Mouse (Mus musculus): ENCODE measurements at regions not wholly inside any gene's neighbourhood (a gene's known extent, or its start where the extent isn't known, plus 50 kb on each side); places are given as distances from the start of the nearest gene placed in this dataset.

DNA sequence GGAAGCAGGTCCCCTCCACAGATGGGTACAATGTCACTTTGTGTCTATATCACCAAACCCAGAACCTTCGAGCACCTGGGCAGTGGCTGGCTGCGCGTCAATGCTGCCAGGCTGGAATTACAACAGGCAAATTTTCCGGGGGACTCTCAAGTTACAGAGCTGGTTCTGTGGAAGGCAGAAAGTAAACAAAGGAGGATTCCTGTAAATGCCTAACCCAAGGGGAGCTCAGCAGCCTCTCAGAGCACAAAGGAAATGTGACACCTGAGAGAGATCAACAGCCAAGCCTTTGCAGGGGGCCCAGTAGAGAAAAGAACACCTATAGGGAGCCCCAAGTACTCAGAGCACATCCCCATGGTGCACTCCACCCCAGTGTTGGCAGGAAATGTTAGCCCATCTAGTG is 70.7 kb downstream of the Setd4 start:
- no peak for DNase-seq

DNA sequence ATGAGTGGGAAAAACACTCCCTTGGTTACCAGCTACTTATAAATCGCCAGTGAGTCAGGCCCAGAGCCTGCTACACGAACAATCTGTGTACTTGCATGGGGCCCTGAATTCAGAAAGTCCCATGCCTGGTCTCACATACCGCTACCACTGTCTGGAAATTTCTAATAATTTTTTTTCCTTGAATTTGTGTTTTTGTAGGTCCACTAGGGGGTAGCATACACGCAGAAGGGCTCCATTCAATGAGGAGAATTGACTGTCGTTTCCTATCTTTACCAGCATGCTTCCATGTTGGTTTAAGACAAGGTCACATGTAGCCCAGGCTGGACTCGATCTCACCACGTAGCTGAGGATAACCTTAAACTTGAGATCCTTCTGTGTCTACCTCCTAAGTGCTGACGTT is 71.9 kb downstream of the Setd4 start:
- no peak for DNase-seq

DNA sequence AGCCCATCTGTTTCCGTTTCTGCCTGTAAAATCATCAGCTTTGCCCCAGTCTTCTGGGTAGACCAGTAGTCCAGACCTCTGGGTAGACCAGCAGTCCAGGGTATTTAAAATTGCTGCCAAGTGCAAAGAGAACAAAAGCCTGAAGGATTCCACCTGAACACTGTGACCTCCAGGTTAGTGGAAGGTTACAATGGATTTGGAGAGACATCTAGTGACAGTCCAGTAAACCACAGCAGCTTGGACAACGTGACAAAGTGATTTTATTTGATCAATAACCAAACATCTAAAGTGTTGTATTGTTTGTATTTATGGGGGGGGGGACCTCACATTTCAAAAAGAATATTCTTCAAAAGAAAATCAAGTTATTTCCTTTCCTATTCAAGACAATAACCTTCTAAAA is 81.4 kb downstream of the Setd4 start:
- DNase-seq: no peak

DNA sequence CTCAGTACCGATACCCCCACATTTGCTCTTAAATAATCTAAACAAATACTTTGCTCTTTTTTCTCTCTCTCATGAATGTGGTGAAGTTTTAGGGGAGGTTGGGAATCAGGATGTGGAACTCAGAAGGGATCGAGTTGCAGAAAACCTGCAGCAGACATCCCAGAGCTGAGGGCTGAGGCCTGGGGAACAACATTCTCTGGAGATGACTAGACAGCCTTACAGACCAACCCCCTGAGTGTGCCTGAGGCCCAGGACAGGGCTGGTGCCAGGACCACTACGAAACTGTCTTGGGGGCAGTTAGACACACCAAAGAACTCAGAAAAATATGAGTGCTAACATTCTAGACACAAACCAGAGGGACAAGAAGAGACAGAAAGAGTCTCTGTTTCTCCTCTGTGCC is 83.4 kb downstream of the Setd4 start:
- DNase-seq: no peak

DNA sequence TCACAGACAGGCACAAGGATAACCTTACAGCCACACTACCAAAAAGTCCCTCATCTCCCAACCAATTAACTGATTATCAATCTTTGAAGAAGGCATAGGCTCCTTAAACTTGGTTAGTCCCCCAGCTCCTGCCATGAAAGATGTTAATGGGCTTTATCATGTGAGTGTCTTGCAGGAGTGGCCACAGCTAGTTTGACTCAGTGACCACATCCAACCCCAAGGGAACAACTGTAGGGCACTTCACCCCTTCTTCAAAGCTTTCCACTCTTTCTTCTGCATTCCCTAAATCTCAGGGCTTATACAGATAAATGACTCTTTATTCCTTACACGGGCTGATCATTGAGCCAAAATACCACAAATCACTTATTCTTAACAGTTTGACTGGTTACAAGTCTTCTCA is 85.2 kb downstream of the Setd4 start:
- no peak for DNase-seq

DNA sequence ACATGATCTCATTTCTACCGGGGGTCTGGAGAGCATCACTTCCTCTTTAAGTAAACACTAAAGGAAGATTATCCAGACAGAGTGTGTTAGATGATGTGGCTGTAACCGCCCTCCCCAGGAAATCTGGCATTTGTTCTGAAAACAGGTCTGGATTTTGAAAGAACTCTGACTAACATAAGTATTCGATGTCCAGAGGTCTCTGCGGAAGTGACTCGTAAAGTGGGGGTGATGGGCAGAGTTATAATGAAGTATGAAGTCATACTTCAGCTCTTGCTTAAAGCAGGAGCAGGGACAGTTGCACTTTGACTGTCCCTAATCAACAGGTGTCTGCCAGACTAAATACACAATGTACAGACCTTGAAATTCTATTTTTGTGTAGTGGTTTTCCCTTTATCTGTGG is 87.1 kb downstream of the Setd4 start:
- no peak for DNase-seq

DNA sequence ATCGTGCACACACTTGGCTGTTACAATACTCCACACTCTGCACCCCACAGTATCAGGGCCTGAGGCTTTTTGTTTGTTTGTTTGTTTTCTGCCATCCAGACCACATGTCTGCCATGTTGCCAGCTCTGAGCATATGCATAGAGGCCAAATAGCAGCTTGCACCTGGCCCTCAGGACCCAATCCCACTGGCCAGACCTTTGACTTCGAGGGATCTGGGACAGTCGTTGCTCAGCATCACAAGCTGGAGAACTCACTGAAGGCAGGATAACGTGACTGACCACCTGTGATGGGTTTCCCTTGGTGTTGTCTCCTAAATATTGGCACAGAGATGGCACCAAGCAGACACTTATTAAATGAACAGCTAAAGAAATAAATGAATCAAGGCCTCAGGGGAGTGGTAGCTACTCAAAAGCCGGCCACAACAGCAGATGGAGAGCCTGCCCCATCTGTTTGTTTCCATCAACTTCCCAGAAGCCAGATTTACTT is 88.4 kb downstream of the Setd4 start:
- DNase-seq: no peak

DNA sequence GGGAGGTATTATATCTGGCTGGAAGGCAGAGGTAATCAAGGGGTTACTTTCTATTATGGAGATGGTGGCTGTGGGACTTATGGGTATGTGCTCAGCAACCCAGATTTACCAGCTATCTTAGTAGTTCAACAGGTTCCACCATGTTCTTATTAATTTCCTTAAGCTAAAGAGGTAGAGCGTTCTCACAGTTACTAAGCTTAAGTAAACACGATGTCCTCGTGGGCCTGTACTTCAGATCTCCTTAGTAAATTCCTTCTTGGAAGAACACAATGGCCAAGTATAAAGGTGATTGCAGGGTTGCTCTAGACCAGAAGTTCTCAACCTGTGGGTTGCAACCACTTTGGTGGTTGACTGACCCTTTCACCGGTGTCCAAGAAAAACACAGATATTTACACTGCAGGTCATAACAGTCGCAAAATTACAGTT is 90.2 kb downstream of the Setd4 start:
- DNase-seq: no peak

DNA sequence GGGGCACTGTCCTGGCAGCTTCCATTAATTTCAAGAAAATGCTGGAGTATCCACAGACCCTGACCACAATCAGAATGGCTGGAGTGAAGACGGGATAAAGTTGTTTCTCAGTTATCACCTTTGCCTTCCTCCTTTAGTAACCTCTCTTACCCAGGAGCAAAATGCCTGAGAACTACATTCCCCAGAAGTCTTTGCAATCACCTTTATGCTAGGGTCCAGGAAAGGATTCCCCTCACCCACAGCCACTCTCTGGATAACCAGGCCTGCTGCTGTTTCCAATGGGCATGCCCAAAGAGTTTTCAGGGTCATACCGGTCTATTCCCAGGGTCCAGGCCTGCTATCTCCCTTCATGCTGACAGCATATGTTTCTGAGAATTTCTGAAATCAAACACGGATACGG is 91.9 kb downstream of the Setd4 start:
- no peak for DNase-seq

DNA sequence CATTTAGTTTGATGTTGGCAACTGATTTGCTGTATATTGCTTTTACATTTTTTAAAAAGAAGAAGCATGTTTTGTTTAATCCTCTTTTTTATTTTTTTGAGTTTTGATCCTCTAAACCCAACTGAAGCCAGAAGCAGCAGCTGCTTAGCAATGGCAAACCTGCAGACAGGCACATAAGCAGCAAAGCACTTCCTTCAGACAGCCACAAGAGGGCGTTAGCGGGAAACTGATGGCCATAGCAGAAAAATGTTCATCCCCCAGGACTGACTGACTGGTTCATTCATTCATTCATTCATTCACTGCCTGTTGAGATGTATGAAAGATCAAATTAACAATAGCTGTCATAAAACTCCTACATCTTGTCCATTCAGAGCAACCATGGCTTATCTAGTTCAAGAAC is 92.3 kb downstream of the Setd4 start:
- DNase-seq: no peak

DNA sequence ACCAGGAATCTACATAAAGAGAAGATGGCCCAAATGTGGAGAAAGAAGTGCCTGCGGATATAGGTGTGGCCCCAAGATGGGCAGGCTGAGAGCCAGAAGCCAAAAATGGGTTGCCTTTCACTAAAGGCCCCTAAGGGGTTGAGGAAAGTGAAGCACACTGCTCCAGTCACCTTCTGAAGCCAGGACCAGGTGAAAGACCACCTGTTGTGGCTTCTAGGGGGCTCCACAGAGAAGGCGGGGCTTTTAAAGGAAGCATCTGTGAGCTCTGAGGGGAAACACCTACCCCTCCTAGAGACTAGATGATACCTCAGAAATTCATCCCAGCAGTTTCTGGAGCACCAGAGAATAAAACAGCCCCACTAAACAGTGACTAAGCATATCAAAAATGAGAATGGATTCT is 105.1 kb downstream of the Setd4 start:
- DNase-seq: no peak

DNA sequence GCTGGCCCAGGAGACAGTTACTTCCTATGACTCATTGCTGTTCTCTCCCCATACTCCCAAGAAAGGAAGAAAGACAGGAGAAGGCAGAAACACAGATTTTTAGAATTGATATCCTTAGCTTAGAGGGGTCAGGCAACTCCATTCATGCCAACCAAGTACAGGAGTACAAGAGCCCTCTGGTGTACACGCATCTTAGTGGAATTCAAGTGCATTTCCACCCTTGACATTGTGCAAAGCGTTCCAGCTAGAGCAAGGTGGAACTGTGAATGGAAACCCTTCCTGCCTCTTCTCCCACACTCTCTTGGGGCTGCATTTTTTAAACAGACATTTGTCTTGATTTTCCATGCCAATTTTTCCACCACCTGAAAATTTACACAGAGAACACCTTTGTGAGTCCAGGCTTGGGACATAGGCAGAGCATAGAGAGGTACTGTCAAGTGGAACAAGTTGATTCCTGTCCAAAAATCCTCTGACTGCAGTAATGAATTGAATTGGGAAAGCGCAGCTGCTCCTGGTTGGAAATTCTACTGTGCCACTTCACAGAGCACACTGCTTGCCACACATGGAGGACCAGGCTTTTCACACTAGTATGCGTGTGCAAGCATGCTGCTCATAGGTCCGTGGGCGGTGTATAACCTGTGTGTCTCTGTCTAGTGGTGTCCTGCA is 110.4 kb downstream of the Setd4 start:
- DNase-seq: no peak

DNA sequence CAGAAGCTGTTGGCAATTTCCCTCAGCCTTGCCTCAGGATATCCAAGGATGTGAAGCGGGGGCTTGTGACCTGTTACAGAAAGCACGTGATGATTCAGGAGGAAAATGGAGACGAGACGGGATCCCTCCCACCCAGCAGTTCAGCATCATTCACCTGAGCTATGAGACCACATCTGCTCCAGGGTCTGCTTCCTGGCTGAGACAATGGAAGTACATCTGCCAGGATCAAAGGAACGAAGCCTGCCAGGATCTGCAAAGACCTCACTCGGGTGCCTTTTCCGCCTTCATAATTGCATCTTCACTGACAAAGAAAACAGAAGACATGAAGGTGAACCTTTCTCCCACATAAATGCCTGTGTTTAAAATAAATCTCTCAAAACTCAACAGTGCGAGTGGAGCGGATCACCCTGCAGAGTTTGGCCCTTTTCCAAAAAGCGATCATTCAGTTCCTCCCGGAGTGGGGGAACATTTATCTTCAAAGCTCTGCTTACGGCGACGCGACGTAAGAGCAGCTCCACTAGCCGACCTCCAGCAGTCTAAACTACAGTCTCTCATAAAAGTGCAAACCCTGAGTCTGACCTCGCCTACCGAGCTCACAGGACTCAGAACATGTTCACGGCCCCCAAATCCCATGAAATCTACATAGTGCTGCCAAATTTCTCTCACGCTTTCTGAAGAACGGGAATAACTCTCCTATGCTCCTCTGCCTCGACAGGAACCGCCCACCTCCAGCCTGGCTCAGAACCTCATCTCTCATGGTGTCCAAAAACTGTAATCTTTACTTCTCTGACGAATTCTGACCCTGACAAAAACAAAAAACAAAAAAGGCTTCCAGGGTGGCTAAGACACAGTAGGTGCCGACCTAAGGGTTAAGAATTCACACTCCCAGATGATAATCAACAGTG is 117.0 kb downstream of the Setd4 start:
- DNase-seq: no peak

DNA sequence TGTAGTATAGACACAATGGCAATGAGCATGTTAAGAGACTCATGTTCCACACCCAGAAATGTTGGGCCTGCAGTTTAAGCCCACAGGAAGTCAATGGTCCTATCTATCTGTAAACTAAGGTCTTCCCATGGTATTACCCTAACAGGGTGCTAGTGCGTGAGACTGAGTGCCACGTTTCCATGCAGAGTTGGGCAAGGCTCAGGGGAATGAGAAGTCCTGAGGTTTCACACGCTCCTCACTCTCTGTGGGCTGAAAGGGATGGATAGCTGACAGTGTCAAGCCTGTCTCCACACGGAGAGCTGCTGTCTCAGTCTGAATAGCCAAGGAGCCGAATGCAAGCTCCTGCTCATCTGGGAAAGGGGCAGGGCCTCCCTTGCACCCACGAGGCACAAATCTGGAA is 133.9 kb downstream of the Setd4 start:
- DNase-seq: no peak

DNA sequence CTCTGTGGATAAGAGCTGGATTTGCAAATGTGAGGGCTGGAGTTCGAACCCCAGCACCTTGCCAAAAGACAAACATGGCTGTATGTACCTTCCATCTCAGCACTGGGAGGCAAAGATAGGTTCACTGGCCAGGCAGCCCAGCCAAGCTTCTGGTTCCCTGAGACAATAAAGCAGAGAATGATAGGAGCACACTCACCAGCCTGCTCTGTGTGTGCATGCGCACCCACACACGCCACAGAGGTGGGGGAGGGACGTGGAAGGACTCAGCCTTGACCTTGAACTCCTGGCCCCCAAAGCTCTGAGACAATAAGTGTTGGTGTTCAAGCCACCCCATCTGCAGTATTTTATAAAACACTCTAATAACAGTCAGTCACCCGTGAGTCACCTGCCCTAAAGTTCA is 138.1 kb downstream of the Setd4 start:
- DNase-seq: no peak

DNA sequence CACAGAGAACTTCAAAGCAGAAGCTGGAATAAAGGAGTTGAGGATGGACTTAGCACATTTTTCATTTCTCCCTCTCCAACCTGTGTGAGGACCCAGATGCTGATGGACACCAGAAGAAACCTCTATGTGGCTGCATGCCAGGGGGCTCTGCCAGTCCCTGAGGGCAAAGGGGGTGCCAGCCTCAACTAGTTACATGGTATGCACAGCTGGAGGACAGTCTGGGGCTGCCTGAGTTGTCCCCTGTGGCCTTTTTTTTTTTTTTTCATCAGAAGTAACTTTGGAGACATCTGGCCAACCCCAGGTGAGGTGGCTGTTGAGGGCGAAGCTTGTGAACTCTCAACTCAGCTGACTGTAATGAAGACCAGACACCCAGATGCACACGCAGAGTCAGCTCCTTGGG is 139.0 kb downstream of the Setd4 start:
- DNase-seq: no peak

DNA sequence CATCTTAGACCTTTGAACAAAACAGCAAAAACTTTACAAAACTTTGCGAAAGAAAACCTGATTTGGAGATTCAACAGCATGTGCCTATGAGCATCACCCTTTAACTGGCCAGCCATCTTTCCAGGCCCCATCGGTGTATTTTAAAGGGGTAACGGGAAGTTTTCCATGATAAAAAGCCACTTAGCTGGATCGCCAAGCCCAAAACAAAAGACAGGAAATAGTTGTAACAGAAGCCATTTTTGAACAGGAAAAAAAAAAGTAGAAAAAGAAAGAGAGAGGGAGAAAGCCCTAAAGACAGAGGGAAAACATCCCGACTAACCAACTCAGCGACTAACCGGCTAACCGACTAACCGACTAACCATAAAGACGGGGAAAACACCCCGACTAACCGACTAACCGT is 140.5 kb downstream of the Setd4 start:
- DNase-seq: no peak

DNA sequence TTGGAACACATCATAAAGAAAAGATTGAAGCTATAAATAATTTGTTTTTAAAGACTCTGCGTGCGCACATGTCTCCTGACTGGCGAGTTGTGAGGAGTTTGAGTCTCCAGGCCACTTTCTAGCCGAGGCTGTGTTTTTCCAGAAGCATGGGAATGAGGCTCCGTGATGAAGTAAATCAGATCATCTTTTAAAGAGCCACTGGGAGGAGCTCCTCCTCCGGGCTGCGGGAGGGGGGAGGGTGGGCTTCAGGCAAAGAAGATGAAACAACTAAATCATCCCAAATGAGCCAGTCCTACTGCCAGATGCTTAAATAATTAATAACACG is 141.6 kb downstream of the Setd4 start:
- DNase-seq: no peak

DNA sequence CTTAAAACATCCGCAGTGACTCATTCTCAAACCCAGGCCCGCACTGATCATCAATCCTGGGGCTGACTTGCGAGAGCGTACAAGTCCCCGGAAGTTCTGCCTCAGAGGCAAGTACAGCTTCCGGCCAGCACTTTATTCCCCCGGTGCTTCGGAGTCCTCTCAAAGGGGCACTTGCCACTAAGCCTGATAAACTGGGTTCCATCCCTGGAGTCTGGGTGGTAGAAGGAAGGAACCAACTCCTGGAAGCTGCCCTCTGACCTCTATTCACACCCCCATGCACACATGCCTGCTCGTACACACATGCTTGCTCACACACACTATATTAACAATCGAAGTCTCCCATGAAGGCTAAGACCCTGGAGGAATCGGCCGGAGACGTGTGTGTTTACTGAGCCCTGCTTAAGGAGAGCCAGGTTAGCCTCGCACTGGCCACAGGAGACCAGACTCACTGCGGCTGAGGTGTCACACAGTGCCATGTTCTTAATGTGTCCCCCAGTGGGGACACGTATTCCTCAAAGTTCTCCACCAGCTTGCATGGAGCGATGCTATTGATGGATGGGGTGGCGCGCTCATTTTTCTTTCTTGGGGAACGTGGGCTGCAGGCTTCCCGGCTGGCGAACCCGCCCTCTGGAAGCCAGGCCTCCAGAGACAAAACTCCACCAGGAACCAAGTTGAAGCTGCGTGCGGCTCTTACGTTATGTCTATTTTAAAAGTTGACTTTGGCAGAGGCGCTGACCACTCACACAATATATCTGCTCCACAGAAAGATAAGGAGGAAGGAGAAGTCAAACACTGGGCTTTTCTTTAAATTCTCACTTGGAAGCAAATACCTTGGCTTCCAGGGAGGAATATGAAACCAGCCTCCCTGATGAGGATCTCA is 142.2 kb downstream of the Setd4 start:
- DNase-seq: no peak

DNA sequence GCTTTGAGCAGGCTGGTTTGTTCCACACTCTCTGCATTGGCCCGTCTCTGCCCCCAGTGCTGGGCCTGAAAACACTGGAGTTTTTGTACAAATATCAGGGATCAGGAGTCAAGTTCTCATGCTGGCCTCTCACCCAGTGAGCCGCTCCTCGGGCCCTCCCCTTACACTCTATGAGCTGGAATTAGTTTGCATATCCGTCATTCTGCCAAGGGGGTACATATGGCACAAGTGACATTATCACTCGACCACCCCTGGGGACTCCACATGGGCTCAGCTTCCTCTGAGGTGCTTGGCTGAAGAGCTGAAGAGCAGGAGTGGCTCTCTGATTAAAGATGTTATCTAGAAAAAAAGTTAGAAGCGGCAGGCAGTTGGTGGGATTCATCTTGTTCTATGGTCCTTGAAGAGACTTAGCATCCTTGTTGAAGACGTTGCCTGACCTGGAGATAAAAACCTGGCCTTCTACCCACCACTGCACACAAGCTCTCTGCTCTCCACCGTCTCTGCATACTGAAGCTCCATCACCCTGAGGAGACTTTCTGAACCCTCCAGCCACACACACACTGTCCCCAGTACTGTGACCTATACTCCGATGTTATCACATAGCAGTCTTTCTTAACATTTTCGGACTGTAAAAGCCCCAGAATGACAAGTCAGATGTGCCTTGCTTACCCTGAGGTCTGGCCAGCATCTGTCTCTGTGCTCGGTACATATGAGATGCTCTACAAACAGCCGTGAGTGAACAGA is 144.2 kb downstream of the Setd4 start:
- DNase-seq: no peak

DNA sequence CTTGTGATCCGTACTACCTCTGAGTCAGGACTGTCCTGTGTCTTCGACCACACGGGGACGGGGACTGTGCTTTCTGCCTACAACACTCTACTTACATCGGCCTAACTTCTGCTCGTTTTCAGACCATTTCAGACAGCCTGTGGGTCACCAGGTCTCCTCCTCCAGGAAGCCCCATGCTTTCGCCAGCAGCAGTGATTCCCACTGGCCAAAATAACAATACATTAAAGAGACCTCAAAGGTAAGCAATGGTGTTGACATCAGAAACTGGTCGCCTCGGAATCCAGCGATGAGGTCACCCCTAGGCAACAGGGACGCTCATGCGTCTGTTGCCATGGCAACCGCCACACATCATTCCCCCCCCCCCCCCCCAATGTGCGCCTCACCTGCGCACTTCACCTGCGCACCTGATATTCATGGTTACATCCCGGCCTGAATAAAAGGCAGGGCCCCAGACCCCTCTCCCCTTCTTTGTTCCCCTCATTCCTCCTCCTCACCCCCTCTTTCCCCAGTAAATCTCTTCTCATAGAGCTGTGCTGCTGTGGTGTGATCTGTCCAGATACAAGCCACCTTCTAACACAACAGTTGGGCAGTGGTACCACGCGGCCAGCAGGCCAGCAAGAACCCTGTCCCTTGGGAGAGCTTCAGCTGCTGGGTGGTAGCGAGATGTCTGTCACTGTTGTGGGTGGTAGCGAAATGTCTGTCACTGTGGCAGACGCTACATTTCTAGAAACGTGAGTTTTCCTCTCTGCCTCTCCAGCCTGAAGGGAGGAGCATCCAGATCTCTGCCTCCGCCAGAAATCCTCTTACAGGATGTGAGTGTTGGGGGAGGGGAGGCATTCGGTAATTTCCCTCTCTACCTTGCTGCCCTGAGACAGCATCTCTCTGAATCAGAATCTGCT is 145.0 kb downstream of the Setd4 start:
- no peak for DNase-seq

Data from kidney, adult 11 months (tissue).